Mouse (Mus musculus) myocyte (in vitro differentiated cells): ENCODE measurements around the gene Psmd3. TPM values are rescaled to one million over a fixed set of nuclear protein-coding genes. Genes with fewer than 3 reads are reported as not detected.
"Not testable (repeated sequence)": the region's sequence is repeated elsewhere in the genome, so short reads cannot be mapped to it uniquely, and the experiment has no call there.

Experiments used
- H3K27me3 ChIP-seq: one replicate; pipeline ENCODE4 v1.6.1; 2011; ENCODE audit not compliant: control insufficient read depth, insufficient read depth, insufficient read length
- H3K36me3 ChIP-seq: one replicate; pipeline ENCODE4 v1.6.1; 2011; ENCODE audit not compliant: control insufficient read depth, insufficient read depth
- H3K4me2 ChIP-seq: one replicate; pipeline ENCODE4 v1.6.1; 2011; ENCODE audit warnings: low read depth, control low read depth
- H3K4me3 ChIP-seq: one replicate; pipeline ENCODE4 v1.5.1; 2011; ENCODE audit warnings: mild to moderate bottlenecking, control low read depth, moderate library complexity
- H3K79me2 ChIP-seq: one replicate; pipeline ENCODE4 v1.6.1; 2011; ENCODE audit not compliant: control insufficient read depth, insufficient read depth
- H3ac ChIP-seq: one replicate; pipeline ENCODE4 v1.6.1; 2011; ENCODE audit not compliant: control insufficient read depth, insufficient read length
- CEBPB ChIP-seq: IDR thresholded peaks from 2 replicates; pipeline ENCODE4 v1.6.1; 2011; ENCODE audit warnings: mild to moderate bottlenecking, moderate library complexity; ENCODE audit not compliant: poor library complexity, insufficient read depth, severe bottlenecking
- E2F4 ChIP-seq: IDR thresholded peaks from one replicate; pipeline ENCODE4 v1.6.1; 2011; ENCODE audit warnings: mild to moderate bottlenecking, control low read depth, moderate library complexity; ENCODE audit not compliant: insufficient read depth
- MAX ChIP-seq: IDR thresholded peaks from one replicate; pipeline ENCODE4 v1.6.1; 2011; ENCODE audit warnings: low read depth, mild to moderate bottlenecking, control low read depth
- MYOD1 ChIP-seq, 3 experiments: IDR thresholded peaks; one replicate each; pipeline ENCODE4 v1.6.1; 2011; ENCODE audit warnings: control low read depth in 2 of 3, low read depth in 2 of 3, mild to moderate bottlenecking in 2 of 3, moderate library complexity in 1 of 3; ENCODE audit not compliant: insufficient read length in 2 of 3, control insufficient read depth in 1 of 3
- MYOG ChIP-seq, 3 experiments: IDR thresholded peaks; one replicate each; pipeline ENCODE4 v1.6.1; 2011; ENCODE audit warnings: control low read depth in 2 of 3, low read depth in 2 of 3, mild to moderate bottlenecking in 2 of 3; ENCODE audit not compliant: insufficient read length in 2 of 3, control insufficient read depth in 1 of 3, insufficient read depth in 1 of 3
- POLR2A ChIP-seq: IDR thresholded peaks from one replicate; pipeline ENCODE4 v1.6.1; 2011; ENCODE audit warnings: low read depth, mild to moderate bottlenecking, control low read depth, moderate library complexity; ENCODE audit not compliant: insufficient read length
- POLR2AphosphoS2 ChIP-seq: IDR thresholded peaks from one replicate; pipeline ENCODE4 v1.6.1; 2011; ENCODE audit warnings: low read depth, control low read depth; ENCODE audit not compliant: insufficient read length
- REST ChIP-seq: IDR thresholded peaks from one replicate; pipeline ENCODE4 v1.6.1; 2011; ENCODE audit warnings: mild to moderate bottlenecking, control low read depth, moderate library complexity; ENCODE audit not compliant: insufficient read depth, insufficient read length
- SRF ChIP-seq: IDR thresholded peaks from one replicate; pipeline ENCODE4 v1.6.1; 2011; ENCODE audit warnings: low read depth; ENCODE audit not compliant: control insufficient read depth, insufficient read length
- TCF12 ChIP-seq: IDR thresholded peaks from one replicate; pipeline ENCODE4 v1.6.1; 2011; ENCODE audit warnings: mild to moderate bottlenecking, control low read depth; ENCODE audit not compliant: poor library complexity, insufficient read depth, severe bottlenecking
- TCF3 ChIP-seq: IDR thresholded peaks from one replicate; pipeline ENCODE4 v1.6.1; 2011; ENCODE audit warnings: low read depth, control low read depth; ENCODE audit not compliant: insufficient read length
- USF1 ChIP-seq: IDR thresholded peaks from one replicate; pipeline ENCODE4 v1.6.1; 2011; ENCODE audit warnings: low read depth, mild to moderate bottlenecking, control low read depth, moderate library complexity
- polyA plus RNA-seq: library from polyadenylated mRNA; unstranded; fragments of >200 nt; fragmentation: generic; extraction: Trizol; gene quantifications from one replicate; pipeline ENCODE4 v1.2.1, GENCODE M21; 2012; ENCODE audit warnings: missing spikeins

Psmd3 gene
- polyA plus RNA-seq, 1 experiment: 250 TPM

GRCm38 (mm10) chr11:98644757-98645156 lies 37.6 kb upstream of the Psmd3 start:
- no peak for TF ChIP-seq REST
- no peak for TF ChIP-seq E2F4
- TF ChIP-seq CEBPB: no peak
- no peak for TF ChIP-seq MYOD1 (IDR thresholded peaks at IDR 0.05; ENCODE audit: control insufficient read depth in 1 of 3, insufficient read length in 2 of 3, low read depth in 2 of 3)
- TF ChIP-seq MYOG (IDR thresholded peaks at IDR 0.05; ENCODE audit: control insufficient read depth in 1 of 3, insufficient read depth in 1 of 3, insufficient read length in 2 of 3, low read depth in 2 of 3): no peak
- no peak for TF ChIP-seq POLR2A
- no peak for TF ChIP-seq TCF12
- TF ChIP-seq TCF3: no peak
- no peak for TF ChIP-seq POLR2AphosphoS2
- TF ChIP-seq SRF: no peak
- TF ChIP-seq USF1: no peak
- TF ChIP-seq MAX: no peak
- peaks cover 53% of the 10 kb centered on the region for H3K27me3 ChIP-seq
- H3K36me3 ChIP-seq: no peaks in the 10 kb centered on the region
- no peak overlapping the region for H3ac ChIP-seq
- no peaks in the 10 kb centered on the region for H3K79me2 ChIP-seq
- no peak overlapping the region for H3K4me3 ChIP-seq
- H3K4me2 ChIP-seq: no peak overlapping the region

GRCm38 (mm10) chr11:98645946-98646345 lies 36.4 kb upstream of the Psmd3 start:
- peaks cover 54% of the 10 kb centered on the region for H3K27me3 ChIP-seq

GRCm38 (mm10) chr11:98646459-98646858 lies 35.9 kb upstream of the Psmd3 start, which contains the start of gene Gsdma2:
Gene Gsdma2 (plus strand): TSS chr11:98646759.
- H3K27me3 ChIP-seq: peaks cover 54% of the 10 kb centered on the region
- H3K36me3 ChIP-seq: no peaks in the 10 kb centered on the region
- H3K79me2 ChIP-seq: no peaks in the 10 kb centered on the region
- no peak for TF ChIP-seq MYOG (IDR thresholded peaks at IDR 0.05; ENCODE audit: control insufficient read depth in 1 of 3, insufficient read depth in 1 of 3, insufficient read length in 2 of 3, low read depth in 2 of 3)
- TF ChIP-seq POLR2AphosphoS2: no peak
- TF ChIP-seq CEBPB: no peak
- no peak for TF ChIP-seq REST
- no peak for TF ChIP-seq MYOD1 (IDR thresholded peaks at IDR 0.05; ENCODE audit: control insufficient read depth in 1 of 3, insufficient read length in 2 of 3, low read depth in 2 of 3)
- TF ChIP-seq MAX: no peak
- no peak for TF ChIP-seq USF1
- TF ChIP-seq SRF: no peak
- no peak for TF ChIP-seq TCF12
- no peak within 1 kb of the TSS for H3K4me3 ChIP-seq
- H3ac ChIP-seq: no peak within 1 kb of the TSS
- H3K4me2 ChIP-seq: no peak within 1 kb of the TSS

More at GRCm38 (mm10) chr11:98645946-98646345, 36.4 kb upstream of the Psmd3 start:
- H3K79me2 ChIP-seq: no peaks in the 10 kb centered on the region
- TF ChIP-seq POLR2AphosphoS2 (no peak), TCF12 (no peak)
- no peak overlapping the region for H3ac ChIP-seq
- no peaks in the 10 kb centered on the region for H3K36me3 ChIP-seq
- H3K4me3 ChIP-seq: no peak overlapping the region
- H3K4me2 ChIP-seq: no peak overlapping the region

- H3K4me2 ChIP-seq, H3K4me3 ChIP-seq, H3K36me3 ChIP-seq, H3K79me2 ChIP-seq, H3ac ChIP-seq: not testable (repeated sequence)
- peaks cover 54% of the 10 kb centered on the region for H3K27me3 ChIP-seq
These were observed 27.3 kb upstream of the Psmd3 start for GRCm38 (mm10) chr11:98655076-98655475.

GRCm38 (mm10) chr11:98660517-98660916 lies 21.8 kb upstream of the Psmd3 start:
- Histone ChIP-seq H3K36me3 (no peaks in the 10 kb centered on the region), H3K4me3 (no peak overlapping the region), H3K79me2 (no peaks in the 10 kb centered on the region), H3ac (no peak overlapping the region), H3K4me2 (no peak overlapping the region), H3K27me3 (peaks cover 45% of the 10 kb centered on the region)
- TF ChIP-seq POLR2AphosphoS2 (no peak), TCF3 (no peak)

GRCm38 (mm10) chr11:98664091-98664490 lies 18.3 kb upstream of the Psmd3 start, which contains the start of gene Gsdma:
Gene Gsdma (plus strand): TSS chr11:98664351.
- Histone ChIP-seq H3K27me3 (peaks cover 55% of the 10 kb centered on the region), H3K4me3 (no peak within 1 kb of the TSS), H3ac (no peak within 1 kb of the TSS), H3K4me2 (no peak within 1 kb of the TSS), H3K36me3 (no peaks in the 10 kb centered on the region), H3K79me2 (no peaks in the 10 kb centered on the region)
- TF ChIP-seq REST (no peak), TCF12 (no peak), POLR2AphosphoS2 (no peak), SRF (no peak), USF1 (no peak), E2F4 (no peak), CEBPB (no peak), POLR2A (no peak), MYOD1 (IDR thresholded peaks at IDR 0.05; ENCODE audit: control insufficient read depth in 1 of 3, insufficient read length in 2 of 3, low read depth in 2 of 3) (no peak), TCF3 (no peak), MAX (no peak), MYOG (IDR thresholded peaks at IDR 0.05; ENCODE audit: control insufficient read depth in 1 of 3, insufficient read depth in 1 of 3, insufficient read length in 2 of 3, low read depth in 2 of 3) (no peak)
